Mouse (Mus musculus) fibroblast of lung, adult 2 months (primary cell): ENCODE results near the gene Vpreb3.
"Not testable (repeated sequence)": the region's sequence is repeated elsewhere in the genome, so short reads cannot be mapped to it uniquely, and the experiment has no call there.

Source experiments
- DNase-seq: peaks from one replicate; pipeline ENCODE4 v3.0.0-alpha.2; 2011; ENCODE audit warnings: low read depth

The Vpreb3 gene

DNA sequence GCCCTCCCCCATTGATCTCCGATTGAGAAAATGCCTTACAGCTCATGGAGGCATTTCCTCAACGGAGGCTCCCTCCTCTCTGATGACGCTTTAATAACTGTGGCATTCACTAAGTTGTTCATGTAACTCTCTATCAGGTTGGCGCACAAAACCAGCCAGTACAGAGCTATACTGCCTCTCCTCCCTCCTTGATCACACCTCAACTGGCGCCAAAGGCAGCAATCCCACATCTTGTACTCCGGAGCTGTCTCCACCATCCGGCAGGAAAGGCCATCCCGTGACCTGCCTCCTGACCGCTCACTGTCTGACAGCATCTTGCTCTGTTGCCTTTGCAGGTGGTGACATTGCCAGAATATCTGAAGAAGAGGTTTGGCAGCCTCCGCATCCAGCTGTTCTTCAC lies 31.0 kb downstream of the Vpreb3 start:
- no peak for DNase-seq

DNA sequence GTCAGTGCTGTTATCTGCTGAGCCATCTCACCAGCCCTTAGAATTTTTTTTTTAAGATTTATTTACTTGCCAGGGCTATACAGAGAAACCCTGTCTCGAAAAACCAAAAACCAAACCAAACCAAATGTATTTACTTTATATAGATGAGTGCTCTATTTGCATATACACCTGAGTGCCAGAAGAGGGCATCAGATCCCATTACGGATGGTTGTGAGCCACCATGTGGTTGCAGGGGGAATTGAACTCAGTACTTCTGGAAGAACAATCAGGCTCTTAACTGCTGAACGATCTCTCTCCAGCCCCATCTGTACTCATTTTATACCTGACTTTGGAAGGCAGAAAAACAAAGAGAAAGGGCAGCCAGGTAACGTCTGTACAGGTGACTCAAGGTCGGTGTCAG lies 32.4 kb downstream of the Vpreb3 start:
- DNase-seq: peak; percentile 7

DNA sequence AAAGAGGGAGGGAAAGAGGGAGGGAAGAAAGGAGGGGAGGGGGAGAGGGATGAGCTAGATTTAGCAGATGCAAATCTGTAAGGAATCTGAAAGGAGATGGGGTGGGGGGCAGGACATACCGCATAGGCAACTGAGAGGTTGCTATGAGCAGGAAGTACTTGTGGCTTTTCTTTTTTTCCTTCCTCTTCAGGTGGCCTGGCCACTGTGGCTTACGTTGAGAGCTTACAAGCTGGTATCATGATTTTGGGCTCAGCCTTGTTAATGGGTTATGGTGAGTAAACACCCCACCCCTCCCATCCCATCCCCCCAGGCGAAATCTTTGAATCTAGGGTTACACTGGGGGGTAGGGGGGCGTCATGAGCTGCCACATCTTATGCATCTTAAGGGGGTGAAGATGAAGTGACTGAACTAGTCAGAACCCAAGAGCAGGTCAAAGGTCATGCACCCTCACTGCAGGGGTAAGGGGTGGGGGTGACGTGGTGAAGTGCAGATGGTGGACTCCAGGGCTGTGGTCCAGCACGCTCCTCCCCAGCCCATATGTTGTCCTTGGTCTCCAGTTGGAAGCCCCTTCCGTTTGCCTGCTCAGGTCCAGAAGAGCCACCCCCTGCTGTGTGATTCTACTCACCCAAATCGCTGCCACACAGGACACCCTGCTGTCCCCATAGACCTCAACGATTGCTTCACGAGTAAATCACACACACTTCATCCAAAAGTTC lies 35.4 kb downstream of the Vpreb3 start:
- DNase-seq: no peak

DNA sequence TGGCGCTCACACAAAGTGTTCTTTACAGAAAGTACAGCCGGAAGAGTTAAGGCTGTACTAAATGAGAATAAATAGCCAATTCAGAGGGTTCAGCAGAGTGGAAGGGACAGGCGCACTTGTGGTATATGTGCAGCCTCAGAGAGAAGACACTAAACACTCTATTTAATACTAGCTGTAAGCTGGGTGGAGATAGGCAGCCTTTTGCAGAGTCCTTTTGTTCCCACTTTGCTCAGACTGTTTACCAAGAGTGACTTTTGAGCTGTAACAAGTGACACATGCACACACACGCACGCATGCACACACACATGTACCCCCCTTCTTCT lies 35.9 kb downstream of the Vpreb3 start:
- DNase-seq: no peak

DNA sequence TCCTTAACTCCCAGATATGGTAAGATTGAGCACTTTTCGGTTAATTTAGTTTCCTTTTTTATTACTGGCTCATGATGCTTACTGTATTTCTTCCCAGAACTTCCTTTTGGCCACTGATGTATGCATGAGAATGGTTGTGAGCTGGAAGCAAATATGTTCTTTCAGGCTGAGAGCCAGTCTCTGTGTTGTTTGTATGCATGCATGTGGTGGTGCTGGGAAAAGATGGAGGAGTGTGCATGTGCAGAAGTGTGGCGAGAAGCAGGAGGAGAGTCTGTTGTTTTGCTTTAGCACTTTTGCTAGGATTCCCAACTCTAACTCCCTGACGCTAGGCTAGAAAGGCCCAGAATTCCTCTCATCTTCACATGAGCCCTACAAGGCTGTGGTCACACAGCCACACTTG lies 36.6 kb downstream of the Vpreb3 start:
- DNase-seq: no peak

DNA sequence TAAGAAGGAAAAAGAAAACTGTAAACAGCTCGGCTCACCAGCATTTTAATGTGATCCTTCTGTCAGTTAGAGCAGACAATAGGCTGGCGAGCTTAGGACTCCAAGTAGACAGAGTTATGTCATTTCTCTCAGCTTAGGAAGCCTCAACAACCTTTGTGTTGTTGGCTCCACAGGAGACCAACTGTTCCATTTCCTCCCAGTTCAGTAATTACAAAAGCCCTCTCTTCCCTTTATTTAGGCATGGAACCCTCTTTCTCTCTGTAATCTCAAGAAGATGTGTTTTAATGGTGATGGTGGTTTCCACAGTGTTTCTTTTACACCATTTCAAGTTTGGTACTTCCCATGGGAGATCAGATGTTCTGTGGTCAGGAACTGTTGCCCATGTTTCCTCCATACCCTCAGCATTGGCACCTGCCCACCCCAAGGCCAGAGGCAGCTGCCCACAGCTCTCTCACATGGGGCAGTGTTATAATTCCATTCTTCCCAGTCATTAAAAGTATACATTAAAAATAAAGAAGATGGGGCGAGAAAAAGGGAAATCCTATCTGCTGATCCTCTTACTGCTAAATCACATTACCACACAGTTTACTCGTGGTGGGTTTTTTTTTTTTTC lies 47.7 kb downstream of the Vpreb3 start:
- DNase-seq: no peak

DNA sequence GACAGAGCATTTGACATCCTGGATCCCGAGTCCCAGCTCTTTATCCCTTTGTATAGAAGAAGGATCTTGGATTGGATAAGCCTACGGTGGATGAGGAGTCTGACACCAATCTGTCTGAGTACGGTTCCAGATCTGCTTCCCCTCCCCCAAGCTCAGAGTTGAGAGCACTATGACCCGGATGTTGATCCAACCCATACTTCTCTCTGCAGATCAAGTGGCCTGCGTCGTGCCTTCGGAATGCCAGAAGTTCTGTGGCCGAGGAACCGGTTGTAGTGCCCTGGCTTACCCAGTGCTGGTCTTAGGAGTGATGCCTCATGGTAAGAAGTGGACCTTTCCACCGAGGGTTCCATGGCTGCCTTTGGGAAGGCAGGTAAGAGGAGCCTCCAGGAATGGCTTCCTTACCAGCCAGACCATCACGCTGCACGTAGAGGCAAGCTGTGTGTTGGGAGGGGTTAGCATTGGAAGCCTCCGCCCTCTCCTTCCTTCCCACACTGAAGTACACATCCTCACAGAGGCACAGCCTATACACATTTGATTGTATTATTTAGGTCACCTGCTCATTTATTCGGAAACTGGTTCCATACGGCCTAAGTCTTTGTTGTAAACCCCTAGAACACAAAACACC lies 50.9 kb downstream of the Vpreb3 start:
- DNase-seq: no peak

DNA sequence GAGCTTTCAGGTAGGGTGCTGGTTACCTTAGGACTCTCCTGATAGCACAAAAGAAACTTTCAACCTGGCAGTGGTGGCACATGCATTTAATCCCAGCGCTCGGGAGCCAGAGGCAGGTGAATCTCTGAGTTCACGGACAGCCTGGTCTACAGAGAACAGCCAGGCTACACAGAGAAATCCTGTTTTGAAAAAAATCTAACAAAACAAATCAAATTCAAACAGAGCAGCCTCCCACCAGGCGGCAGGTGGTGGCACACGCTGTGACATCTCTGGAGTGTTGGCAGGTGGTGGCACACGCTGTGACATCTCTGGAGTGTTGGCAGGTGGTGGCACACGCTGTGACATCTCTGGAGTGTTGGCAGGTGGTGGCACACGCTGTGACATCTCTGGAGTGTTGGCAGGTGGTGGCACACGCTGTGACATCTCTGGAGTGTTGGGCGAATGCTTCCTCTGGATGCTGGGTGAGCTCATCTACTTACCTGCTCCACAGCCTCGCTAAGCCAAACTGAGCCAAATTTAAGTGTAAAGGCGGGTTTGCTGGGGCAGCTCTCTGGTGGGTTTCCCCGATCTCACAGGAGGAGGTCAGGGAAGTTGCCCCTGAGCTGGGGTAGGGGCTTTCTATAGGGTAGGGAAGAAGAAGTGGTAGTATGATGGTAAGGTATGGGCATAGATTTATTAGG lies 51.8 kb downstream of the Vpreb3 start:
- DNase-seq: not testable (repeated sequence)

DNA sequence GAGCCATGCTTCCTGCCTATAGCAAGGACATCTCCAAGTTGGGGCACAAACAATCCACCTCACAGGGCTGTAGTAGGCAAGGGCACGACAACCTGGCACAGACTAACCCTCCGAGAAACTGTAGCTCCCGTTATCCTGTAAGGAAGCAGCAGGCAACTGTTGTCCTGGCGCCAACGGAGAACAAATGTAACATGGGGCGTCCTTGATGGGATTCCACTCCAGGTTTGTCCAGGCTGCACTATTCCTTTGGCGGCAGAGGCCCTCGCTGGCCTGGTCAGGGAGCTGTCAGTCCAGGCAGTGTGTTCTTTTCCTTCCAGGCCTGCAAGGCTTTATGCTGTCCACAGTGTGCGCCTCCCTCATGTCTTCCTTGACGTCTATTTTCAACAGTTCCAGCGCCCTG lies 52.6 kb downstream of the Vpreb3 start:
- no peak for DNase-seq

DNA sequence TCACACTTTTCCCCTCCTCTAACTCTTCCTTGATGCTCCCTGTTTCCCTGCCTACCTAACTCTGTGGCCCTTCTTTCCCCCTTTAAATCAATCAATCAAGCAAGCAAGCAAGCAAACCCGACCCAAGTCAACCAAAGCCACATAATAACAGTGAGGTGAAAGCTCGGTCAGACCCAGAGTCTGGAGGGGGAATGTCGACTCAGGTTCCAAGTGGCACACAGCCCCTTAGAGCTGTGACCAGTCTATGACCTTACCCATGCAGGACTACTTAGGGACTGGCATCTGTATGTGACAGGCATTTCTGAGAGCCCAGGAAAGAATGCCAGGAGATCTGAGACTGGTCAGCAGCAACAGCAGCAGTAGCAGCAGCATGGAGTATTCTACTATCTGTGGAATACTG lies 53.5 kb downstream of the Vpreb3 start:
- no peak for DNase-seq
